Comparison of ENCODE assay signal across 8 mouse cellular contexts in genomic region chr17:24426471-24427169, GRCm38 (mm10). TPM values are rescaled to one million over a fixed set of nuclear protein-coding genes. Genes with fewer than 3 reads are reported as not detected.
DNase-seq lines count a peak whose midpoint lies in the region; ATAC-seq and TF ChIP-seq lines count a peak whose summit lies in the region.

Gene Eci1 (plus strand): TSS chr17:24426641.

- H3K27ac ChIP-seq in bone marrow, adult 2 months (ENCODE audit: control insufficient read depth, insufficient read depth, low read depth, low read length, poor library complexity) = peak within 1 kb of the TSS; percentile 72
- peak within 1 kb of the TSS; percentile 93 for H3K27ac ChIP-seq in embryonic facial prominence, embryonic 15.5 days (replicated peaks)
- H3K27ac ChIP-seq in limb, embryonic 14.5 days (replicated peaks; ENCODE audit: low read depth, low read length) = peak within 1 kb of the TSS; percentile 96
- H3K27ac ChIP-seq in midbrain, postnatal 0 days (ENCODE audit: low read depth, low read length) = peak within 1 kb of the TSS; percentile 87

- H3K9ac ChIP-seq in embryonic facial prominence, embryonic 15.5 days = peak within 1 kb of the TSS; percentile 79
- peak within 1 kb of the TSS; percentile 84 for H3K9ac ChIP-seq in limb, embryonic 14.5 days (ENCODE audit: low read depth, low read length, severe bottlenecking)
- peak within 1 kb of the TSS; percentile 68 for H3K9ac ChIP-seq in midbrain, postnatal 0 days (replicated peaks; ENCODE audit: low read length, poor library complexity, severe bottlenecking)

- peak; percentile 95 for TF ChIP-seq POLR2A in bone marrow, adult 2 months (IDR thresholded peaks at IDR 0.05; ENCODE audit: borderline replicate concordance, control insufficient read depth, low read depth, low read length)
- TF ChIP-seq POLR2A in limb, embryonic 14.5 days (IDR thresholded peaks at IDR 0.05; ENCODE audit: borderline replicate concordance, extremely low read depth, insufficient read depth, insufficient read length) = 0 out of 2 replicates have a peak, but pooled peaks have one; percentile 64

- H3K4me2 ChIP-seq in embryonic facial prominence, embryonic 15.5 days (replicated peaks) = peak within 1 kb of the TSS; percentile 60
- peak within 1 kb of the TSS; percentile 59 for H3K4me2 ChIP-seq in limb, embryonic 14.5 days (replicated peaks; ENCODE audit: low read depth, low read length, severe bottlenecking)
- H3K4me2 ChIP-seq in midbrain, postnatal 0 days (ENCODE audit: low read depth, low read length, poor library complexity, severe bottlenecking) = peak within 1 kb of the TSS; percentile 72

- no peaks in the 10 kb centered on the region for H3K27me3 ChIP-seq in embryonic facial prominence, embryonic 15.5 days
- no peaks in the 10 kb centered on the region for H3K27me3 ChIP-seq in limb, embryonic 14.5 days (ENCODE audit: control insufficient read depth, insufficient read depth, low read length)
- H3K27me3 ChIP-seq in midbrain, postnatal 0 days (ENCODE audit: insufficient read depth, low read length) = no peaks in the 10 kb centered on the region

- no peaks in the 10 kb centered on the region; the same call in 1 of the 2 replicates for H3K4me1 ChIP-seq in bone marrow, adult 2 months (ENCODE audit: control insufficient read depth, insufficient read depth, low read length)
- H3K4me1 ChIP-seq in embryonic facial prominence, embryonic 15.5 days = peaks cover 14% of the 10 kb centered on the region
- H3K4me1 ChIP-seq in limb, embryonic 14.5 days (ENCODE audit: control insufficient read depth, insufficient read depth, low read length) = peaks cover 15% of the 10 kb centered on the region
- H3K4me1 ChIP-seq in midbrain, postnatal 0 days (ENCODE audit: insufficient read depth, low read length) = no peaks in the 10 kb centered on the region

- 1% methylated on average over 48 of the region's 48 CpGs for WGBS in bone marrow, adult 2 months
- WGBS in embryonic facial prominence, embryonic 15.5 days = under 1% methylated on average over 48 of the region's 48 CpGs
- WGBS in limb, embryonic 14.5 days = 4% methylated on average over 46 of the region's 48 CpGs
- WGBS in midbrain, postnatal 0 days = under 1% methylated on average over 47 of the region's 48 CpGs

- ATAC-seq in embryonic facial prominence, embryonic 15.5 days (ENCODE audit: insufficient number of reproducible peaks, low FRiP score, low TSS enrichment, low read depth) = peak; percentile 96
- peak; percentile 94 for ATAC-seq in limb, embryonic 14.5 days (ENCODE audit: low FRiP score, low read depth)
- ATAC-seq in midbrain, postnatal 0 days (ENCODE audit: low FRiP score) = peak; percentile 90

- peak; percentile 96 for DNase-seq in 416B (ENCODE audit: low read depth)
- DNase-seq in heart, adult 8-10 months (ENCODE audit: low spot score) = peak; percentile 95
- peak; percentile 99 for DNase-seq in kidney, adult 9 months
- DNase-seq in limb, embryonic 14.5 days (ENCODE audit: low spot score) = peak; percentile 92
- peak; percentile 96 for DNase-seq in midbrain, postnatal 0 days (ENCODE audit: low spot score)
- peak; percentile 83 to 85 for DNase-seq in spleen, postnatal 14 days (ENCODE audit: low spot score in 2 of 2)

- no peaks in the 10 kb centered on the region for H3K9me3 ChIP-seq in embryonic facial prominence, embryonic 15.5 days (replicated peaks)
- H3K9me3 ChIP-seq in limb, embryonic 14.5 days (ENCODE audit: control insufficient read depth, low read length) = no peaks in the 10 kb centered on the region
- no peaks in the 10 kb centered on the region for H3K9me3 ChIP-seq in midbrain, postnatal 0 days (ENCODE audit: low read length)

- peaks cover 35% of the 10 kb centered on the region for H3K36me3 ChIP-seq in embryonic facial prominence, embryonic 15.5 days
- H3K36me3 ChIP-seq in limb, embryonic 14.5 days (ENCODE audit: control insufficient read depth, insufficient read depth, low read length) = peaks cover 41% of the 10 kb centered on the region
- H3K36me3 ChIP-seq in midbrain, postnatal 0 days (ENCODE audit: insufficient read depth, low read length) = peaks cover 25% of the 10 kb centered on the region

- peak within 1 kb of the TSS; percentile 78 for H3K4me3 ChIP-seq in bone marrow, adult 2 months (replicated peaks; ENCODE audit: control insufficient read depth, low read depth, low read length)
- H3K4me3 ChIP-seq in embryonic facial prominence, embryonic 15.5 days (replicated peaks) = peak within 1 kb of the TSS; percentile 65
- peak within 1 kb of the TSS; percentile 69 for H3K4me3 ChIP-seq in limb, embryonic 14.5 days (replicated peaks; ENCODE audit: low read length)
- H3K4me3 ChIP-seq in midbrain, postnatal 0 days (ENCODE audit: low read depth, low read length) = peak within 1 kb of the TSS; percentile 51

- TF ChIP-seq CTCF in bone marrow, adult 2 months (IDR thresholded peaks at IDR 0.05; ENCODE audit: control insufficient read depth, insufficient read depth, low read length) = no peak
- TF ChIP-seq CTCF in midbrain, postnatal 0 days (IDR thresholded peaks at IDR 0.05) = no peak

RNA-seq across cellular contexts. Expression of gene Eci1, which starts in this region (rescaled TPM):
- 10.7 and 11.8 TPM in 2 replicates for polyA plus RNA-seq in bone marrow, adult 2 months (2011; ENCODE audit: insufficient read depth, insufficient read length, low replicate concordance, missing spikeins)
- 70.0 and 71.2 TPM in 2 replicates for polyA plus RNA-seq in embryonic facial prominence, embryonic 15.5 days (2015; fragmentation: Nextera tagmentation; extraction: Ambion mirVana)
- 100 to 1,000 TPM; 455 to 534 (median 495) TPM for total RNA-seq in heart, adult 8-10 months (2022)
- polyA plus RNA-seq in limb, embryonic 14.5 days (2012; rRNA removed) = 48.5 and 51.0 TPM in 2 replicates
- polyA plus RNA-seq in limb, embryonic 14.5 days (2014; fragmentation: Nextera tagmentation; extraction: Ambion mirVana) = 51.7 and 64.3 TPM in 2 replicates
- total RNA-seq in midbrain, postnatal 0 days (2014; rRNA removed) = 20.6 and 26.6 TPM in 2 replicates
- 31.0 and 41.1 TPM in 2 replicates for polyA plus RNA-seq in midbrain, postnatal 0 days (2015; fragmentation: Nextera tagmentation; extraction: Ambion mirVana)

Comparison
In these comparisons a context has a peak if more than half of its experiments do, and no peak if none do; other contexts are left out.
1. Peak in every context shown above with its lines: DNase-seq, ATAC-seq, H3K4me3 ChIP-seq and H3K27ac ChIP-seq.
2. RNA of gene Eci1 (total RNA-seq): 455 to 534 TPM in heart, adult 8-10 months; 20.6 to 26.6 TPM in midbrain, postnatal 0 days; every median in the first group is over 10 times any median in the second.